Mouse (Mus musculus) embryo, embryonic 11 days (tissue): Measurements from ENCODE around the gene Olfr64.
A peak's percentile ranks its signal among the peaks of the same experiment; 100 is the strongest.

Source experiments
- DNase-seq: peaks from one replicate; pipeline ENCODE4 v3.0.0-alpha.2; 2015

Olfr64 gene

DNA sequence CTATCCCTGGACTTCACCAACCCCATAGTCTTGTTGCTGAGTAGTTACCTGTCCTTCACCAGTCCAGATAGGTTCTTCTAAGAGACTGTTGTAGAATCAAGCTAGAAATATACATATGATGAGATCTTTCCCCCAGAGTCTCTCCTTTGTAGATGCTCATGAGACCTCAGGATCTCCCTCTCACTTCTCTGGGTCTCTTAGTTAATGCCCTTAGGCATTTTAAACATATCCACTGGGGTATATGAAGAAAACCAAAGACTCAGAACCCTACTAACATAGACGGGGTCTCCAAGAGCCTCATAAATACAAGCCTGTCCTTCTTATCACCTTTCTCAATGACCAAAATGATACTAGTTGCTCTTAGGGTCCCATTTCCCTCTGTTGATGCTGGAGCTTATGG, at the start of gene Olfr64:
Olfr64 (minus strand) TSS at position 101 of the 400 bp plus-strand sequence.
- no peak for DNase-seq

DNA sequence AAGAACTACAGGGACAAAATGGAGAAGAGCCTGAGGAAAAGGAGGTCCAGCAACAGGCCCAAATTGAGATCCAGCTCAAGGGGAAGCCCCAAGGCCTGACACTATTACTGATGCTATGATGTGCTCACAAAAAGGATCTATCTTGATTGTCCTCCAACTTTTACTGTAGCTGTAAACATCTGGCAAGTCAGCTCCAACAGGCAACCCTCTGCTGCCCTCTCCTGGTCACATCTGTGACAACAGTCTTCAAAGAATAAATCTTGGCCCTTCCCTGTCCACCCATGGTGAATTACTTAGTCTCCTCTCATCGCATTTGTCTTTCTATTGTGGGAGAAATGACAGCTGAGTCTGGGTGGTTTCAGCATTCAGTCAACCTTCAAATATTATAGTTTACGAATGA, 48.4 kb upstream of the Olfr64 start:
- DNase-seq = peak; percentile 73

DNA sequence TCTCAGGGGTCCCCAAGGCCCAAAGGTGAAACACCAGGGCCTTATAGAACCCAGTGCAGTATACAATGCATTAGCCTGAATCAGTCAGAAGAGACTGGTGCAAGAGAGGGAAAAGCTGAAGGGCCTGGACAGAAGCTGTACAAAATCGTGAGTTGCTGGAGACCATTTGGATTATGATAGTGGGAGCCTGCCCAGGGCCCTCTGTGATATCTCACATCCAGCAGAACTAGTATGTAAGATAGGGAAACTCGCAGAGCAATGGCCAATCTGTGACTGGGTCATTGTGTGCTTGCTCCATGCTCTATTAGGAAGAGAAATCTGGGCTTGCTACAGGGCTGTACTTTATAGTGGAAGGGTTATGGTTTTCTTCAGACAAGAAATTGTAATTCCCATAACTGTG, 40.0 kb upstream of the Olfr64 start, which contains the start of gene Olfr632:
Olfr632 (plus strand) TSS at position 84 of the 400 bp plus-strand sequence.
- DNase-seq = no peak

DNA sequence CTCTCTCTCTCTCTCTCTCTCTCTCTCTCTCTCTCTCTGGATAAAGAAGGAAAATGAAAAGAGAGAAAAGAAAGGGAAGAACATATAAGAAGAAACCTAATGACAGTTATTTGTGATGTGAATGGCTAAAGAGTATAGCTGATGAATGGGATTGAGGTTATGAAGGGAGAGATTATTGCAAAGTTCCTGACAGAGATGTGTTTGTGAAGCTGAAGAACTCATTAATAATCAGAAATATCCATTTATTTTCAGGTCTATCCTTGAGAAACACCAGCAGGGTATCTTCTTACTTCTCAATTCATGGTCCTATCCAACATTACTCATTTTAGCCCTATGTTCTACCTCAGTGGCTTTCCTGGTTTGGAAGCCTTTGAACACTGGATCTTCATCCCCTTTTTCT, 34.2 kb upstream of the Olfr64 start, which contains the start of gene Olfr631:
Olfr631 (plus strand) TSS at position 301 of the 400 bp plus-strand sequence.
- no peak for DNase-seq

DNA sequence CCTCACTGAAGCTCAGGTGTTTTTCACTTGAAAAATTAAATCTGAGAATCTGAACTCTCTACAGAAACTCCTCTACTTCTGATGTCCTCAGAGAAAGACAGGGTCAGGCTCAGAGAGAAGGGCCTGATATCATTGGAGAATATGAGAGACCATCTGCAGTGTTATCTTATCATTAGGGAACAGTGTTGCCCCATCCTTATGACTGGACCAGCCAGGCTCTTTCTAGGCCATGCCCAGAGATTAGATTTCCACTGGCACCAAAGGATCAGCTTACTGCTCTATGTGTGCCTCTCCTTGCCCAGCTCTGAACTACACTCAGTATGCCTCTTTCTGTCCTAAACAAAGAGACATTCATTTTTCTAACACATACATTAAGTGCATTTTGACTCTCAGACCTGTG, 21.1 kb upstream of the Olfr64 start:
- DNase-seq = no peak

DNA sequence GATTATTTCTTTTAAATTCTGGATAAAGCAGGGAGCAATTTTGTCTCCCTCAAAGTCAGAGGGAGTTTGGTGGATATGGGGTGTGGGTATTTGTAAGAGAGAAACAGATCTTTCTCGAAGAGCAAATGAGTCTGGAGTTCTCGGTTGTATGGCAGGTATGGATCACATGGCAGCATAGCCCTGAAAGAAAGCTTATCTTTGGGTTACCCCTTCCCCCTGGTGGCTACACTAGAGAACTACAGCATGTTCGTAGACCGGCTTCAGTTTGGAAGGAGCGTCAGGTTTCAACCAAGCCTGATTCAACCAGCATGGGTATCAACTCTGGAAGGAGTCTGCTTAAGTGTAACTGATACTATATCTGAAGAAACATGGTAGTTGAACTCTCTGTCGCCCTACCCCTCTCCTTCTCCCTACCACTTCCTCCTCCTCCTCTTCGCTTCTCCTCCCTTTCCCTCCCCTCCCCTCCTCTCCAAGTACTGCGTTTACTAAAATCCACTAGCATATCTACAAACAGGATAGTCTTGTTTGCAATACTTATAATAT, 18.8 kb upstream of the Olfr64 start:
- DNase-seq = peak; percentile 40

DNA sequence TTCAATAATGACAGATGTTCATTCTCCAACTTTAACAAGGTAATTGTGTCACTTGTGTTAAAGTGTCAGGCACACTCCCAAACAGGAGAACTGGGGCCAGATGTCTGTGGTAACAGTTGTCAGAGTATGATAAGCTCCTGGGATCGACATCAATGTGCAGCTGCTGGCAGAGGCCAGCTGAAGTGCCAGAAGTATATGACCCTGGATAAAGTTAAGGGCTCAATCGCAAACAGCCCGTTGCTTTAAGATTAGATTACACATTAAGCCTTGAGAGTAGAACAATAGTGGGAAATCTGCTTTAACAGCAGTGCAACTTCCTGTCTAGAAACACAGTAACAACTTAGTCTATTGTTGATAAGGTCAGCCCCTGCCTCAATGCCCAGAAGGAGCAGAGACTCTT, 15.8 kb upstream of the Olfr64 start:
- peak; percentile 12 for DNase-seq

DNA sequence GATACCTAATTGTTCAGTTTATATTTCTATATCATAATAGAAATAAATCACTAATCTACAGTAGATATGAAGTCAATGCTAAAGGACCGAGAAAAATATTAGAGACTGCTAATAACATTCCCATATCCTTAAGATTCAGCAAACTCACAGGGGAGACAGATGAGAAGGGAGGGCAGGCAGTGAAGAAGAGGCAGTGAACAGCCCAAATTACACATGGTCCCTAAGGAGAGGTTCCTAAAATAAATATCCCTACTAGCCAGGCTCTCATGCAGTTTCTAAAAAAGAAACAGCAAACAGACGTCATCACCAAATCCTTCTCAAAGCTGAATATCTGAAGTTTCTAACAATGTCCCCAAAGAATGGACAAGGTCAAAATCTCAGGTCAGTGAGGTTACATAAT, 8.9 kb upstream of the Olfr64 start, which contains the start of gene Olfr65:
Olfr65 (plus strand) TSS at position 301 of the 400 bp plus-strand sequence.
- DNase-seq = no peak

DNA sequence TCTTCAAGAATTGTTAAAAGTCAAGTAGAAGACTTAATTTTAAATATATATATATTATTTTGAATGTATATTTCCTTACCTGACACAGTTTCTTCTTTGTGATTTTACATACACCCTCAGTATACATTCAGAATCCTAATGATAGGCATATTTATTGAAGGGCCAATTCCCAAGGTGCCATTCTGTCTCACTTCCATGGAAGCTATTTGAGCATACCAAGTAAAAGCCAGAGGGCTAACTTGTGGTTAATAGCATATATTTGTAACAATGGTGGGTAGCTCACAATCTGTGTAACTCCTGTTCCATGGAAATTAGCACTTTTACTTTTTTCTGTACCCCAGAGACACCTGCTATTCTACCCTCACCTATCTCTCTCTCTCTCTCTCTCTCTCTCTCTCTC, 8.1 kb downstream of the Olfr64 start, which contains the start of gene Olfr66:
Olfr66 (minus strand) TSS at position 101 of the 400 bp plus-strand sequence.
- DNase-seq = no peak

DNA sequence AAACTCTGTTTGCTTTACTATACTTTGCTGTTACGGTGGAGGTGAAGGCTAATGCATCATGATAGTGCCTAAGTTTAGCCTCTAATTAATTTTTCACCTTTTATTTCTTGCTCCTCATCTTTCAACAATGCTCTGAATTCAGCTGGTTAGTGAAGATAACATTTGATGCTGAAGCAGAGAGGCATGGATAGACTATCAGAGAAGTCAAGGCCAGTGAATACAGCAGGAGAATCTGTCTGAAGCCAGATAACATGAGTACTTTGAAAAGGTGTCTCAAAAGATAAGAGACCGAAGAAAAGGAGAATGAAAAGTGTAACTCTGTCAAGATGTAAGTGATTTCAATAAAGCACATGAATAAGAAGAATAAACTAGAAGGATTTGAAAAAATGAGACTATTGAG, 17.2 kb downstream of the Olfr64 start:
- DNase-seq = no peak

DNA sequence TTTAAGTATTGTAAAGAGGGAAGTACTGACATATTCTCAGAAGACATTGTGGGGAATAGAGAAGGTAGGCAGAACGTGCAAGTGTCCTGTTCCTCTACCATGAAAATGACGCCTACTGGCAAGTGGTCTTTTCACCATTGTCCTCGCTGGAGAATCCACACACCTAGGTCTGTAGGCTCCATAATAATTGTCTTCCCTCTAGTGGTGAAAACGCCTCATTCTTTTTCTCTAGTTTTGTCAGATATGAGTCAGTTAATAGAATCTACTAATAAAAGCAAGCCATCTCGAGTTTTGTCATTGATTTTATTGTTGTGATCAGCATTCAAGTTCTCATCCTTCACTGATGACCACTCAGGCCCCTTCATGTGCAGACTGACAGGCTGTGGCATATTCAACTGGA, 19.8 kb downstream of the Olfr64 start:
- DNase-seq = no peak

DNA sequence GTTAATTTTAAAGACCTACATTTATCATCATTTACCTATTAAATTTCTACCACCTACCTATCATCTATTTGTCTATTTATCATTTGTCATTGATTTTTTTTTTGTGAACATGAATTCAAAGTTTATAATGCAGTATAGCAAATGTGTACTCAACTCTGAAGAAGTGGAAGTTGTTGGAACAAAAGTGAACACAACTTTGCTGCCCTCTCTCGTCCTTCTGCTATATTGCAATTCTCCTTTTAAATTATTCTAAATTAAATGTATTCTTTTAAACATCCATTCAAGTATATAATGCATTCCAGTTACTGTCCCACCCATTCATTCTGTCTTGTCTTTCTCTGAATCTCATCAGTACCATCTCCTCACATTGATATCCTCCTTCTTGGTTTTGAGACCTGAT, 21.2 kb downstream of the Olfr64 start:
- peak; percentile 17 for DNase-seq

DNA sequence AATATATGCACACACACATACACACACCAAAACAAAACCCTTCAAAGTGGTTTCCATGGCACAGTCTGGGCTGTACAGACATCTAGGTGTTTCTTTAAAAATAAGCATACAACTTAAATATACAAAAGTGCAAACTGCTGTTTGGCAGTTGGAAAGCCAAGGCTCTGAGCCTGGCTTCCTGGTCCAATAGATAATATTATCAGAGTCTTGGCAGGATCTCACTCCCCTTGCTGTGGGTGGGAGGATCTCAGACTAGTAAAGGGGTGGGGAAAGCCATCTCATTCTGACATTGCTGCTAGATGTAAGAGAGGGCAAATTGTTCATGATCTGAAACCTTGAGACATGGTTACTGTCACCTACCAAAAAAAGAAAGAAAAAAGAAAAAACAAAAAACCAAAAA, 23.6 kb downstream of the Olfr64 start:
- no peak for DNase-seq

DNA sequence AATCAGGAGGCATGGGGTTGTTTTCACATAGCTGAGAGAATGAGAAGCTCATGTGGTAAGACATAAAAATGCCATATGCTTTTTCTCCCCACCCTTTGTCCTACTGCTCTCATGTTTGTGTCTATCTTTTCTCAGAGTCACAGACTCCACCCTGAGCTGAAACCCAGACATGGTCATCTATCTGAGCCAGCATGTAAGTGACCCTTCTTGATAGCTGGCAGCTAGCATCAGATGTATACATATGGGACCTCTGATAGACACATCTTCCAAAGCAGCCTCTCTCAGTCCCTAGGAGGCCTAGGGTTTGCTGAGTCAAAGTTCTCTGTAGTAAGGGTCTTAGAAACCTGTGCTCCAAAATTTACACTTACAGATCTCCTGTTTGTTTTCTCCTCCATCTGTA, 28.6 kb downstream of the Olfr64 start:
- no peak for DNase-seq

DNA sequence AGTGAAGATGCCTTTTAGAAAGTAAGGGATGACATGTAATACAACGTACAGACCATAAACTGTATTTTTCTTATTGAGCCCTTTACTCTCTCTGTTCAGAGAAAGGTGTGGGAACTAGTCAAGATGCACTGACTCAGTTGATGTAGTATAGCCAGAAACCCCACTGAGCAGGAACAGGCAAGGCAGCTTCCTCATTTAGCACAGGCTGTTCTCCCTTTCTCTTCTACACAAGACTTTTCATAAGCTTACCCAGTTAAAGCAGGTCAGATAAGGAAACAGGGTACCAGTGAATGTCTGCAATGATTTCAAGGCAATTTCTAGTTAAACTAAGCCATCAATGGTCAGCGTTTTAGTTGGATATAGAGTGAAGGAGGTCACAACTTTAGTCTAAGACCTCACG, 32.8 kb downstream of the Olfr64 start:
- DNase-seq = no peak

DNA sequence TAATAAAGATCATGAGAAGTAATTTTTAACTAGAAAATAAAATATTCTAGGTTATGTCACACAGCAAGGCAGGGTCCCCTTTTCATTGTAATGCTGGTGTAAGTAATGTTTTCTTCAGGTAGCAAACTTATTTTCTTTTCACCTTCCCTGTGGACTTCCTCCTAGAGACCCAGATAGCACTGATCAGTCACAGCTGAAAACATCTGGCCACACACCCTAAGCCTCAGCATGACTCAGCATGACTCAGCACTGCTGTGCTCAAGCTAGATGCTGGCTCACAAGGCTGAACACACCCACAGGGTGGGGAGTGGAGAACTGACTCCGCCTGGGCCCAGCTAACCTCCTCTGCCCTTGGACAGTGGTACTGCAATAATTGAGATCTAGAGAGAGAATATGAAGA, 33.4 kb downstream of the Olfr64 start:
- DNase-seq = peak; percentile 58

DNA sequence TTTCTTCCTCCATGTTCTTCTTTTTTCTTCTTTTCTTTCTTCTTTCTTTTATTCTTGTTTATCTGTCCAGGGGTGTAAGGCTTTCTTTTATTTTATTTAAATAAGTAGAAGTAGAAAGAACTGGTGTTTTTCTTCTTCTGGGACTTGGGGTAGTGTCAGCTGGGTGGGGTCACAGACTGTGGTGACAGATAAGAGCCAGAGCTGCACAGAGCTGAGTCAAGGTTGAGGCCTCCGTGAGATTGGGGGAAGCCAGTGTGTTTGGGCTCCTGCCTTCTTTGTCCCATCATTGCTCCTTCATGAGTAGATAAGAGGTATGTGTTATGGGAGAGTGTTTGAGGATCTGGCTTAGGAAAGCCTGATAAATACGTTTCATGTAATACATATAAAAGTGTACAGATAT, 35.2 kb downstream of the Olfr64 start:
- DNase-seq = no peak

DNA sequence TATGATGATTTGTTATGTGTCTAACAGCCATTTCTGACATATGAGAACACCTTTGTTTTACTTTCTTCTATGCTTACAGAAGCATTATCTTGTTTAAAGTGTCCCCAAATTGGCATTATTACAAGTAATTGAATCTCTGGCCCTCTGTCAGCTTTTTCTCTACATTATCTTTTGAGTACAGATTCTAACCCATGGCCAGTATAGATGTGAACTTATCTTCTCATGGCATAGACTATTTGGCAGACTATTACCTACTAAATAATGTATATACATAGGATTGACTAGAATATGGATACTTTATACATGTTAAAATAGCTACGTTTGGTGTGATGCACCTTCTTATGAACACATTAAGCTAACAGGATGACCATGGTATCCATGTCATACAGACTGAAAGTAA, 39.6 kb downstream of the Olfr64 start:
- DNase-seq = no peak

DNA sequence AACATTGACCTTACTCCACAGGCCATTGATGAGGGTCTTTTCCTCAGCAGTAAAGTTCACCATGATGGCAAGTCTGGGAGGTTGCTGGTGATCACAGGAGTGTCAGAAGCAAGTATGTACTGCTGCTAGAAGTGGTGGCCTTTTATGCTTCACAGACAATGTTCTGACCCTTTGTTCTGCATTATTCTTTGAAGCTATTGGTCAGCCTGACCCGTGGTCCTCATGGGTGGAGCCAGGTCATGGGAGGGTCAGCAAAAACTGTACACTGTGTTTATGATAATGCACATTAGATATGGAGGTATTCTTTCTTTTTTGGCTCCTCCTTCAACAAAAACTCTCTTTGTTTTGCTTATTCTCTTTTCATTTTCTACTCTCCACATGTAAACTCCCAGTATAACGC, 41.2 kb downstream of the Olfr64 start, which contains the start of gene Hbb-y:
Hbb-y (minus strand) TSS at position 127 of the 400 bp plus-strand sequence.
- DNase-seq = no peak

DNA sequence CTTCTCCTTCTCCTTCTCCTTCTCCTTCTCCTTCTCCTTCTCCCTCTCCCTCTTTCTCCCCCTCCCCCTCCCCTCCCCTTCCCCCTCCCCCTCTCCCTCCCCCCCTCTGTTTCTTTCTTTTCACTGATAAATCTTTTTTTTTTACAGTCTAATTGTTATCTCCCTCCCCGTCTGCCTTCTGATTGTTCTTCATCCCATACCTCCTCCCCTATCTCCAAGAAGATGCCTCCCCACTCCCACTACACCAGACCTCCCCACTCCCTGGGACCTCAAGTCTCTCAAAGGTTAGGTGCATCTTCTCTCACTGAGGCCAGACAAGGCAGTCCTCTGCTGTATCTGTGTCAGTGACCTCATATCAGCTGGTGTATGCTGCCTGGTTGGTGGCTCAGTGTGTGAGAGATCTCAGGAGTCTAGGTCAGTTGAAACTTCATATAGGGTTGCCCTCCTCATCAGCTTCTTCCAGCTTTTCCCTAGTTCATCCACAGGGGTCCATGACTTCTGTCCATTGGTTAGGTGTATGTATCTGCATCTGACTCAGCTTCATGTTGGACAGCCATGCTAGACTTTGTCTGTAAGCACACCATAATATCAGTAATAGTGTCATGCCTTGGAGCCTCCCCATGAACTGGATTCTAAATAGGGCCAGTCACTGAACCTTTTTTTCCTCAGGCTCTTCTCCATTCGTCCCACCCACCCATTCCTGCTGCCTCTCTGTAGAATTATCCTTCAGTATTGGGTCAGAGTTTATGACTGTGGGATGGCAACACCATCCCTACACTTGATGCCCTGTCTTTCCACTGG, 49.6 kb downstream of the Olfr64 start:
- DNase-seq = no peak

DNA sequence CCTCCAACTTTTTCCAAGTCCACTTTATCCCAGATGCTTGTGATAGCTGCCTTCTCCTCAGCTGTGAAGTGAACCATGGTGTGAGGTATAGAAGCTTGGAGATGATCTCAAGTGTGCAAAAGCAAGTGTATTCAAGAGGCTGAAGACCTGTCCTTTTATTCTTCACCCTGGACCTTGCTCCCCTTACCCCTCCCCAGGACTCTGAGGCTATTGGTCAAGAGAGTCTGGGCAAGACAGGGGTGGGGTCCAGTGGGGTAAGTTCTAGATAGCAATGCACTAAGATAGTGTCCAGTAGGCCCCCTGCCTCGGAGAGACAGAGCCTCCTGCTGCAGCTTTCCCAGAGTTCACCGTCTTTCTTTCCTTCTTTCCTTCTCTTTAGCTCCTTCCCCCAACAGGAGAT, 51.3 kb downstream of the Olfr64 start, which contains the start of gene Hbb-bh1:
Hbb-bh1 (minus strand) TSS at position 131 of the 400 bp plus-strand sequence.
- DNase-seq = no peak

DNA sequence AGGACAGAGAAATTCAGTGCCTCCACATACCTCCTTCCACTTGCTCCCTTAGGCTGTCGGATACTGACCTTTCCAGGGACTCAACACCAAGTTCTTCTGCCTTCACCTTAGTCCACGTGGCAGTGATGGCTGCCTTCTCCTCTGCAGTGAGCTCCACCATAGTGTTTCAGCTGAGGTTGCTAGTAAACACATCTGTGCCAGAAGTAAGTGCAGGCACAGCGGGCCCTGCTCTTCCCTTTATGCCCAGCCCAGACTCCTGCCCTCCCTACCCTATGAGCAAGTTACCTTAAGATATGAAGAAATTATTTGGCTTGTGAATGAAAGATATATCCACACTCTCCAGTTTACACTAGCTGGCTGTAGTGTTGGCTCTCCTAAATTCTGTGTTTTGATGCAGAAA, 54.0 kb downstream of the Olfr64 start, which contains the start of gene Hbb-bh2:
Hbb-bh2 (minus strand) TSS at position 253 of the 400 bp plus-strand sequence.
- DNase-seq = no peak
